8 mouse cellular contexts compared by ENCODE assay signal in genomic region chr16:20516726-20517201, GRCm38 (mm10). TPM values are rescaled to one million over a fixed set of nuclear protein-coding genes. Genes with fewer than 3 reads are reported as not detected.
DNase-seq lines count a peak whose midpoint lies in the region; ATAC-seq and TF ChIP-seq lines count a peak whose summit lies in the region.

TSS of gene Dvl3 (plus strand) at chr16:20516982.

- H3K4me2 ChIP-seq in heart, embryonic 14.5 days (ENCODE audit: low read length): peak within 1 kb of the TSS; percentile 91
- peak within 1 kb of the TSS; percentile 77 for H3K4me2 ChIP-seq in liver, embryonic 14.5 days (ENCODE audit: low read depth)
- peak within 1 kb of the TSS; percentile 83 for H3K4me2 ChIP-seq in stomach, embryonic 15.5 days

- peak; percentile 68 for DNase-seq in c-Kit-negative CD71-positive TER-119-positive erythroid progenitor cells, embryonic 14.5 days (ENCODE audit: low read depth, low spot score)
- peak; percentile 90 for DNase-seq in forebrain, embryonic 10.5 days (ENCODE audit: extremely low spot score, low spot score)
- peak; percentile 96 for DNase-seq in kidney, postnatal 14 days
- DNase-seq in liver, embryonic 14.5 days (ENCODE audit: low read depth in 3 of 3, low spot score in 3 of 3): peak; percentile 73 to 76 (median 75)
- DNase-seq in neural tube, embryonic 10.5 days (ENCODE audit: extremely low spot score, low spot score): peak; percentile 90

- peak; percentile 65 for TF ChIP-seq CTCF in liver, embryonic 14.5 days (IDR thresholded peaks at IDR 0.05; ENCODE audit: low read depth)

- 0% methylated on average over 55 of the region's 55 CpGs for WGBS in forebrain, embryonic 10.5 days
- WGBS in heart, embryonic 14.5 days: under 1% methylated on average over 55 of the region's 55 CpGs
- WGBS in liver, embryonic 14.5 days (ENCODE audit: insufficient replicate concordance): under 1% methylated on average over 55 of the region's 55 CpGs
- under 1% methylated on average over 51 of the region's 55 CpGs for WGBS in stomach, embryonic 15.5 days

- peak; percentile 80 for ATAC-seq in CD4-positive, CD25-positive, alpha-beta regulatory T cell, adult 4 months
- peak; percentile 95 for ATAC-seq in heart, embryonic 14.5 days (ENCODE audit: insufficient number of reproducible peaks, insufficient read depth, low FRiP score, low read depth)
- peak; percentile 96 for ATAC-seq in liver, embryonic 14.5 days (ENCODE audit: insufficient read depth)
- ATAC-seq in stomach, embryonic 15.5 days (ENCODE audit: insufficient read depth, low FRiP score, low read depth): peak; percentile 97

- no peak for TF ChIP-seq EP300 in liver, embryonic 14.5 days (IDR thresholded peaks at IDR 0.05; ENCODE audit: low read depth)

- H3K9ac ChIP-seq in heart, embryonic 14.5 days (ENCODE audit: low read length): peak within 1 kb of the TSS; percentile 97
- H3K9ac ChIP-seq in liver, embryonic 14.5 days (replicated peaks): peak within 1 kb of the TSS; percentile 88
- peak within 1 kb of the TSS; percentile 99 for H3K9ac ChIP-seq in stomach, embryonic 15.5 days

- H3K4me3 ChIP-seq in forebrain, embryonic 10.5 days: peak within 1 kb of the TSS; percentile 92
- peak within 1 kb of the TSS; percentile 76 to 85 for H3K4me3 ChIP-seq in heart, embryonic 14.5 days (ENCODE audit: control insufficient read depth in 1 of 2, insufficient read depth in 1 of 2, low read depth in 1 of 2, low read length in 2 of 2)
- peak within 1 kb of the TSS; percentile 72 to 87 for H3K4me3 ChIP-seq in liver, embryonic 14.5 days (ENCODE audit: insufficient read depth in 1 of 2, low read depth in 2 of 2, low read length in 2 of 2)
- peak within 1 kb of the TSS; percentile 99 for H3K4me3 ChIP-seq in stomach, embryonic 15.5 days (replicated peaks)

- H3K27me3 ChIP-seq in forebrain, embryonic 10.5 days (ENCODE audit: poor library complexity, severe bottlenecking): no peaks in the 10 kb centered on the region
- H3K27me3 ChIP-seq in heart, embryonic 14.5 days (ENCODE audit: control insufficient read depth, insufficient read depth, low read length): no peaks in the 10 kb centered on the region
- no peaks in the 10 kb centered on the region for H3K27me3 ChIP-seq in liver, embryonic 14.5 days (ENCODE audit: control insufficient read depth, insufficient read depth, low read length)
- H3K27me3 ChIP-seq in stomach, embryonic 15.5 days (replicated peaks): no peaks in the 10 kb centered on the region

- peaks cover 27% of the 10 kb centered on the region for H3K36me3 ChIP-seq in forebrain, embryonic 10.5 days (replicated peaks)
- peaks cover 25% of the 10 kb centered on the region for H3K36me3 ChIP-seq in heart, embryonic 14.5 days (ENCODE audit: control insufficient read depth, insufficient read depth, low read length)
- H3K36me3 ChIP-seq in liver, embryonic 14.5 days (replicated peaks; ENCODE audit: control insufficient read depth, insufficient read depth, low read depth): no peaks in the 10 kb centered on the region; the same call in 1 of the 2 replicates
- peaks cover 3% of the 10 kb centered on the region; the same call in 1 of the 2 replicates for H3K36me3 ChIP-seq in stomach, embryonic 15.5 days

- peaks cover 34% of the 10 kb centered on the region for H3K4me1 ChIP-seq in forebrain, embryonic 10.5 days
- H3K4me1 ChIP-seq in heart, embryonic 14.5 days (ENCODE audit: control insufficient read depth in 2 of 2, insufficient read depth in 2 of 2, low read length in 2 of 2): peaks cover 0 to 31% of the 10 kb centered on the region in 2 experiments; a peak in 3 of 4 replicates
- peaks cover 5 to 9% of the 10 kb centered on the region in 2 experiments; a peak in 3 of 4 replicates for H3K4me1 ChIP-seq in liver, embryonic 14.5 days (replicated peaks; ENCODE audit: control insufficient read depth in 2 of 2, insufficient read depth in 2 of 2, low read length in 1 of 2)
- H3K4me1 ChIP-seq in stomach, embryonic 15.5 days: peaks cover 11% of the 10 kb centered on the region; the same call in 1 of the 2 replicates

- H3K27ac ChIP-seq in forebrain, embryonic 10.5 days: peak within 1 kb of the TSS; percentile 97
- peak within 1 kb of the TSS; percentile 92 to 94 for H3K27ac ChIP-seq in heart, embryonic 14.5 days (replicated peaks in 1 of 2; ENCODE audit: control insufficient read depth in 1 of 2, insufficient read depth in 1 of 2, low read depth in 2 of 2, low read length in 2 of 2)
- peak within 1 kb of the TSS; percentile 43 for H3K27ac ChIP-seq in liver, embryonic 14.5 days
- H3K27ac ChIP-seq in stomach, embryonic 15.5 days: peak within 1 kb of the TSS; percentile 95

- no peaks in the 10 kb centered on the region for H3K9me3 ChIP-seq in forebrain, embryonic 10.5 days
- no peaks in the 10 kb centered on the region for H3K9me3 ChIP-seq in heart, embryonic 14.5 days (ENCODE audit: control insufficient read depth, low read length)
- no peaks in the 10 kb centered on the region for H3K9me3 ChIP-seq in liver, embryonic 14.5 days (ENCODE audit: control insufficient read depth, low read length)
- no peaks in the 10 kb centered on the region for H3K9me3 ChIP-seq in stomach, embryonic 15.5 days

RNA-seq across cellular contexts. Expression of gene Dvl3, which starts in this region (rescaled TPM):
- polyA plus RNA-seq in CD4-positive, CD25-positive, alpha-beta regulatory T cell, adult 4 months (2017; shearing (Covaris generic)): 10 to 100 TPM; 14.7 to 17.8 TPM
- 28.8 and 30.5 TPM in 2 replicates for polyA plus RNA-seq in forebrain, embryonic 10.5 days (2016; fragmentation: Nextera tagmentation; extraction: Ambion mirVana)
- polyA plus RNA-seq in heart, embryonic 14.5 days (2014; fragmentation: Nextera tagmentation; extraction: Ambion mirVana): 20.7 and 21.0 TPM in 2 replicates
- 7.3 and 8.8 TPM in 2 replicates for polyA plus RNA-seq in liver, embryonic 14.5 days (2012; rRNA removed)
- polyA plus RNA-seq in liver, embryonic 14.5 days (2014; fragmentation: Nextera tagmentation; extraction: Ambion mirVana): 4.9 and 5.0 TPM in 2 replicates
- 21.2 and 26.9 TPM in 2 replicates for polyA plus RNA-seq in stomach, embryonic 15.5 days (2015; fragmentation: Nextera tagmentation; extraction: Ambion mirVana)

Comparison
In these comparisons a context has a peak if more than half of its experiments do, and no peak if none do; other contexts are left out.
1. Peak in every context shown above with its lines: DNase-seq, ATAC-seq, H3K4me3 ChIP-seq and H3K27ac ChIP-seq.
2. H3K27ac ChIP-seq: peak in every context shown above with its lines; median percentile 97 in forebrain, embryonic 10.5 days; 95 in stomach, embryonic 15.5 days; 93 in heart, embryonic 14.5 days; 43 in liver, embryonic 14.5 days.